Mouse (Mus musculus) frontal cortex, postnatal 36 days (tissue): ENCODE measurements at regions not wholly inside any gene's neighbourhood (a gene's known extent, or its start where the extent isn't known, plus 50 kb on each side); places are given as distances from the start of the nearest gene placed in this dataset.
A peak's percentile ranks its signal among the peaks of the same experiment; 100 is the strongest.

Source experiments
- DNase-seq, 2 experiments: peaks; one replicate each; pipeline ENCODE4 v3.0.0; 2022; ENCODE audit warnings: low spot score in 2 of 2

GRCm38 (mm10) chr5:111946281-111946680 is 212.6 kb downstream of the Gm26897 start:
- DNase-seq = no peak

DNA sequence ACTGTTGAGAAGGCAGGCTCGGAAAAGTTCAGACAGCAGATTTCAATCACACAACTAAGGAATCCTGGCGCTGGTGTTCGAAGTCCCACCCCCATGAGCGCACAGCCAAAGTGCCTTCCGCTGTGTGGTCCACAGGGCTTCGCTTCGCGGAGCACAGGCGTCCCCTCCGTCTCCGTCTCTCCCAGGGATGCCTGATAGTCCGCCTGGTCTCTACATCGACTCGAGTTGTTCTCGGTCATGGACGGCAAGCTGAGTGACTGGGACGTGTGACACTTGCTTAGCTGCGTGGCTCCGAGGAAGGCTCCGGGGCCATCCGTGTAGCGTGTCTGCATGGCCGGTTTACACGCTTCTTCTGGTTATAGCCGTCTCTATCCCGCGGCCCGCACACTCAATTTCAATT is 224.0 kb downstream of the Gm26897 start:
- no peak for DNase-seq

DNA sequence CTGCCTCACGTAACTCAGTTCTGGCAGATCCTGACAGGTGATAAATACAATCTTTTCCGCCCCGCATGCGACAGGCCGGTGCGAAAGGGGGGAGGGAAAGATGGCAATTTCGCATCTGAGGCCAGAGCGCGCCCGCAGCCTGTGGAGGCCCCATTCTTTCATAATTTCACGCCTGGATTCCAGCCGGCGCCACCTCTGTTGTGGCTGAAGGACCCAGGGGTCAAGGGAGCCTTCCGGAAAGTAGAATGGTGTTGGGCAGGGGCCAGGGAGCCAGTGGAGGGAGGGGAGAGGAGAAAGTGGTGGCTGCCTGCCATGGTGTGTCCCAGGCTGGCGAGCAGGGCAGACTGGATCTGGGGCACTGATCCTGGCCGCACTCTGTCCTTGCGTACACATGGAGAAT is 224.5 kb downstream of the Gm26897 start:
- peak in 1 of 2 experiments; percentile 14 for DNase-seq

DNA sequence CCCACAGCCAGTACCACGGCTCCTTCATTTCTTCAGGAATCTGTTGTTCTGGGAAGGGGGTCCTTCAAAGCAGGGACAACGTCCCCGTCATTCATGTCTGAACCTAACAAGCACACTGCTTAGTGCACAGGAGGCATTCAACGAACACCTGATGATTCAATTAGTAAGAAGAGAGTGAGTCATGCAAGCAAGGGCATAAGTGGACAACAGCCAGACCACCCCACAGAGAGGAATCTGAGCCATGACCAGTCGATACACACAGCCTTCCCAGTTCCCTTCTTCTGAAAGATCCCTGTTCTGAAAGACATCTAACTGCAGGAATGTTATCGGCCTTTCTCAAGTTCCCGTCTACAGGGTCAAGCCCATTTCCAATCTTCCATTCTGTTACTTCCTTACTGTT is 231.6 kb downstream of the Gm26897 start:
- no peak for DNase-seq

GRCm38 (mm10) chr5:111968121-111968520 is 234.4 kb downstream of the Gm26897 start:
- no peak for DNase-seq

- DNase-seq = no peak
These were observed 235.0 kb downstream of the Gm26897 start for GRCm38 (mm10) chr5:111968701-111969100.

- no peak for DNase-seq
These were observed 237.5 kb downstream of the Gm26897 start for GRCm38 (mm10) chr5:111971193-111971592.

- no peak for DNase-seq
These were observed 238.2 kb downstream of the Gm26897 start for GRCm38 (mm10) chr5:111971952-111972351.

DNA sequence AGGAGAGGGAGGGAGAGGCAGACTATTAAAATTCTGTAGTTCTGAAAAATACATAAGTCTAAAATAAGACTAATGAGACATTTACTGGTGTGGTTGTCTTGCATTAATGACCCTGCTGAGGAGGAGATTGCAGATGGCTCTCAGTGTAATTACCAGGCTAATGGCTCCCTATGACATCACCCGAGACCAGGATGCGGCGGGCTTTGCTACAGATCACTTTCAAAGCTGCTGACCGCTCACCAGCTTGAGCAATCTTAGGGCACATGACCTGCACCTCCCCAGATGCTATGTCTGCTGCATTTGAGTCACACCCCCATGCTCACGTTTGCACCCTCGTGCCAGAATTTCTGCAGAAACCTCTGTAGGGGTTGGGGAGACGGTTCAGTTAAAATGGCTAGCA is 242.0 kb downstream of the Gm26897 start:
- no peak for DNase-seq

DNA sequence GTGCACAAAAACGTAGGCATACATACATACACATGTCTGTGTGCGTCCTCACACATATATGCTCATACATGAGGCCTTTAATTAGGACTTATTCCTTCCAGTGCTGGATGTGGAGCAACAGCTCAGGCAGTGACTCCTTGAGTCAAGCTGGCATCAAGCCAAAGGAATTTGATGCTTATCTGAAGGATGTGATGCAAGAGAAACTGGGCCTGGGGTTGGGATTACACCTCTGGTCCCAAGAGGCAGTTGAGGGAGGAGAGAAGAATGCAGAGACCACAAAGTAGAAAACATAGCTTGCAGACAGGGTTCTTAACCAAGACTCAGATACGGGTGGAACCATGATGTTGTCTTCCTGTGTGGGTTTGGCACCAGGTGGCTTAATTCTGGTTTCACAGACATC is 245.9 kb downstream of the Gm26897 start:
- no peak for DNase-seq

- DNase-seq = no peak
These were observed 248.4 kb downstream of the Gm26897 start for GRCm38 (mm10) chr5:111982106-111982505.

DNA sequence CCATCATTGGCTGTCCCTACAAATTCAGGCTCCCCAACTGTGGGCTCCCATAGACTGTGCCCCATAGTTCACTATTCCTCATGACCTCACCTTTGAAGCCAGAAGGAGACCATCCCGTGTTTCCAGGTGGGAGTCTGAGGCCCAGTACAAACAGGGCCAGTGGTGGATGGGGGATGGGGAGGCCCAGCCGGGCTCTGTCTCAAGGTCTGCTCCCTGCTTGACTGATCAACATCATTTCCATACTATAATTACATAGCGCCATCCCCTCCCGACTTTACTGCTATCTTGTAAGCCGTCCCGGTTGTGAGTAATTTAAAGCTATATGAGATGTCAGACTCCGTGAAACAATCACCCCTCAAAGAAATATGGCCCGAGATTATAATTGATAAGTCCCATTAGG is 252.3 kb downstream of the Gm26897 start:
- no peak for DNase-seq

DNA sequence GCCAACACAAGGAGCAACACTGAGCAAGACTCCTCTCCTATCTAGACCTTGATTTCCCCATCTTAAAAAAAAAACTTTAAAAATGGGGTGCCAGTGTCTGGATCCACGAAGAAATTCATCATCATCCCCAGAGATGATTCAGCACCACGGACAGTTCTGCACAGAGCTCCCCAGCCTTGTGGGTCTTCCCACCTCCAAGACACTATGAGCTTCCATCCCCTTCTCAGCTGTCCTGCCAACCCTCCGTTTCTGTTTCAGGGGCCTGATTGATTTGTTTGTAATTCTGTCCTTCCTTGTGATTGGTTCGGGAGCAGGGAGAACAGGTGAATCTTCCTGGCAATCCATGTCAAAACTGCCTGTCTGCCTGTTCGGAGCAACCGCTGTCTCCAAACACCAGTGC is 253.3 kb downstream of the Gm26897 start:
- no peak for DNase-seq

DNA sequence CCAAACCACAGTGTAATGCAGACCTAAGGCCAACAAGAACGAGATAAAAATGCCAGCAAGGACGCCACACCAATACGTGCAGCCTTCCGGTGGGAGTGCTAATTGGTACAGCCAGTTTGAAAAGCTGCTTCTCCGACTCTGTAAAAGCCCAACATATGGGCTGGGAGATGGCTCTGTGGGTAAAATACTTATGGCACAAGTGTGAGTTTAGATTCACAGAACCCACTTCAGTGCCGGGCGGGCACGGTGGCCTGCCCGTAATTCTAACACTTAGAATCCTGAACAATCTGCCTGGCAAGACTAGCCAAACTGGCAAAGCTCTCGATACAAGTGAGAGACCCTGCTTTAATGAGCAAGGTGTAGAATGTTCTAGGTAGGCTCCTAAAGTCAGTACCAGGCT is 258.1 kb downstream of the Gm26897 start:
- no peak for DNase-seq

DNA sequence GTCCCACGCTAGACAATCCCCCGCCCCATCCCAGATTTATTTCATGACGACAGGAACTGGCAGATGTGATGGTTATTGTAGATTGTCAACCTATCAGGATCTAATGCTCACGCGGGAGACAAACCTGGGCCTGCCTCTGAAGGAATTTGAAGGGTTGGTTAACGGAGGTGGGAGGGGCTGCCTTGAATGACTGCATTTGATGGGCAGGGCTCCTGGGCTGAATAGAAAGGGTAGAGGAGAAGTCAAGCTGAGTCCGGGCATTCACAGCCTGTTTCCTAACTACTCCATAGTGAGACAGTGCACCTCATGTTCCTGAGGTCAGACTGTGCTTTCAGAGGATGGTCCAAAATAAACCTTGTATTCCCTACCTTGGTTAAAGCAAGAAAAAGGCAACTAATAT is 259.1 kb downstream of the Cryba4 start:
- DNase-seq = no peak

DNA sequence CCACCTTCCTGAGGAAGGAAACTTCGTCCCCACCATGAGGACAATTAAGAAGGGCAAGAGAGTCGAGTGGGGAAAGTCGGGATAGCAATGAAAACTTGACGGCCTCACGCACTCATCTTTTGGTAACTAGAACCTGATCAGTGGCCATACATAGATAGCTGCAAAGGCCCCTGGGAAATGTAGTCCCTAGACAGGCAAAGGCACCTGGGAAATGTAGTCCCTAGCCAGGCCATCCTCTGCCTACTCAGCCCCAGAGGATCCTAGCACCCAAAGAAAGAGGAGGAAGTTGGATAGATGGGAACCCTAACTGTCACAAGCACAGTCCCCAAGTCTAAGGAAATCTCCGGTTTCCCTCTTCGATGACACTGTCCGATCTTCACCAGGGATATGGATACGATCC is 258.4 kb downstream of the Cryba4 start:
- DNase-seq = no peak

- DNase-seq = no peak
These were observed 255.5 kb downstream of the Cryba4 start for GRCm38 (mm10) chr5:111996806-111997205.

DNA sequence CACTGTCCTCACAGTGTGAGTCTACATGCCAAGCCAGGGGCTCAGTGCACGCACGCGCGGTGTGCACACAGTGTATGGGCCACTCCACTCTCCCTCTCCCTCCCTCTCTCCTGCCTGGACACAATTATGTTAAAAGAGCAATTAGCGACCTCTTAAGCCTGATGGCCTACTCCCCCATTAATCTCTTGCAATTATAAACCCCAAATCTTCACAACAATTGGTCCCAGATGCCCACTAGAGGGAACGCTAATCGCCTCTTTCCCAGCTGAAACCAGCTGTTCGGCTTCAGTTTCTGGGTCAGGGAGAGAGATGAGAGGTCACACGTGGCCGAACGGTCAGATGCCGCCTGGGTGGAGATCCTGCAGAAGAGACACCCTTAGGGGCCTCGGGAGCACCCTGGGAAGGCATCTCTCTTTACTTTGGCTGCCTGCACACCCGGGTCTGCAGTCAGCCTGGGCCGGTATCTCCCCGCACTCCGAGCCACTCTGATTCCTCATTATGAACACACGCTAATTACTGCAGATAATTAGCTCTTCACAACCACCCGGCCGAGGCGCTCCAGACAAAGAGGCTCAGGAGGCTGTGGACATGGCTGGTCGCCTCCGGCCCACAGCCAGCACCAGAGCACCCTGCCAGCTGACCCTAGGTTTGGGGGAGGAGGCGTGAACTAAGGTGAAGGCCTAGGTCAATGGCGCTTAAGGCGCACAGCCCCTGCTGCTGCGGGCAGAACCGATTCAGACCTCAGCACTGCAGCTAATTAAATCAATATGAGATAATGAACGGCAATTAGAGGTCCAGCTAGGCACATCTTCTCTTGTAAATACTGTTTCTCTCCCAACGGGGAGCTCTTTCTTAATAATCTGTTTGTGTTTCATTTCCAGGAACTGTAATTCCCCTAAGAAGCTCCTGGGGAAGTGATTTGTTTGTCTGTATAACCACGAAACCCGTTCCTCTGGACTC is 250.3 kb downstream of the Cryba4 start:
- no peak for DNase-seq

- DNase-seq = no peak
These were observed 249.3 kb downstream of the Cryba4 start for GRCm38 (mm10) chr5:112002856-112003660.

GRCm38 (mm10) chr5:112004041-112004440 is 248.3 kb downstream of the Cryba4 start:
- DNase-seq = no peak

GRCm38 (mm10) chr5:112012505-112013164 is 239.7 kb downstream of the Cryba4 start:
- no peak for DNase-seq

- no peak for DNase-seq
These were observed 233.4 kb downstream of the Cryba4 start for GRCm38 (mm10) chr5:112018925-112019324.
